Mouse (Mus musculus) gastrocnemius, postnatal 36 days (tissue): ENCODE measurements around the gene Wnt7a. TPM values are rescaled to one million over a fixed set of nuclear protein-coding genes. Genes with fewer than 3 reads are reported as not detected.

Experiments
- DNase-seq, 2 experiments: peaks; one replicate each; pipeline ENCODE4 v3.0.0; 2022
- intact Hi-C: fragments of 180-260 bp; cut with DNase I; formaldehyde crosslinking; loops from one replicate; pipeline ENCODE4 v1.15.1; 2025
- long read RNA-seq, 2 experiments: library from polyadenylated mRNA; stranded (forward); transcript quantifications; one replicate each; pipeline ENCODE4 v2.0.0; 2021
- total RNA-seq, 2 experiments: library from RNA; stranded (reverse); gene quantifications; 2 replicates each; pipeline ENCODE4 v1.2.3; 2021

The Wnt7a gene
- not detected for total RNA-seq
- long read RNA-seq, experiment 1: 0 reads
- long read RNA-seq, experiment 2: 0 reads

DNA sequence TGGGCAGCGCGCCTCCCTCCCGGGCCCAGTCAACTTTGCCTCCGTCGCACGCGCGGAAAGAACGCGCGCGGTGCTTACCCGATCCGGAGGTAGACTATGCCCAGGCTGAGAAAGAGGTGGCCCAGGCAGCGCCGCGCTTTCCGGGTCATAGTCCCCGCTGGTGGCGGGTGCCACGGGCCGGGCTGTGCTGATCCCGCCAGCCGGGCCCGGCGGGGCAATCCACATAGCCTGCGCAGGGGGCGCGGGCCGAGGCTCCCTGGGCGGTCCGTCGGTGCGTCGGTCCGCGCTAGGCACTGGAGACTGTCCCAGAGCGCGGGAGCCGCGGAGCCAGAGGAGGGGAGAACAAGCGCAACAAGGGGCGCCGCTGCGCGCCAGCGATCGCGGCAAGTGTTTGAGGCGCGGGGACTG, at the start of gene Wnt7a:
Wnt7a (minus strand) TSS at position 403 of the 408 bp plus-strand sequence.
- intact Hi-C loops: loop anchor here (5.0 kb wide), 1 partner anchor 239 kb away; no protein-coding TSS in a partner anchor
- DNase-seq: no peak

DNA sequence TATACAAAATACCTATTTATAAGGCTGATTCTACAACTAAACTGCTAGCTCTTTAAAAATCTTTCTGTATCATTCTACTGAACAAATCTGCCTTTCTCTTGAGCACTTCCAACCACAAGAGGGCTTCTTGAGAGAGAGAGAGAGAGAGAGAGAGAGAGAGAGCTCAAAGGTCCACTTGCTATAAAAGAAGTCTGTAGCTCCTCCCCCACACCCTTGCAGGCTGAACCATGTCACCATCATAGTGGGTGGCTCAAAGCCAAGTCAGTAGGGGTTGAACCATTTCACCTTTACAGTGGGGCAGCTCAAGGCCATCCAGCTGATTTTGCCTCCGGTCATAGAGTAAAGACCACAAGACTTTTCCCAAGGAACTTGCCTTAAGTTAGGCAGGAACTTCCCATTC, 48.3 kb upstream of the Wnt7a start:
- no peak for DNase-seq
- intact Hi-C loops: no loop called here

DNA sequence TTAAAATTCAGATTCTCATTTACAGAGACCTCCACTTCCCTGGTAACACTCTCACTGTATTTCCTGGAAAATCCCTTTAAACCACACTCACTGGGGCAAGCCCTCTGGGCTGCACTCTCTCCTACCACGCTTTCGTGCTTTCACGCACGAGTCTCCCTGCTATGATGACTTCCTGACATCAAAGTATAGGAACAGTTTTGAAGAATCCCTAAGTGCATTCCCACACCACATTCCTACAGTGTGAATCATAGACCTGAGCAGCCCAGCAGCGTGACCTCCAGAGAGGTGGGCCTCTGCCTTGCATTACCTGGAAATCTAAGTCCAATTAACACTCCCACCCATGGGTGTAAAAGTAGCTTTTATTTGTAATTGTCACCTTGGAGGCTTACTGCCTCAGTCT, 43.4 kb upstream of the Wnt7a start:
- intact Hi-C loops: no loop called here

DNA sequence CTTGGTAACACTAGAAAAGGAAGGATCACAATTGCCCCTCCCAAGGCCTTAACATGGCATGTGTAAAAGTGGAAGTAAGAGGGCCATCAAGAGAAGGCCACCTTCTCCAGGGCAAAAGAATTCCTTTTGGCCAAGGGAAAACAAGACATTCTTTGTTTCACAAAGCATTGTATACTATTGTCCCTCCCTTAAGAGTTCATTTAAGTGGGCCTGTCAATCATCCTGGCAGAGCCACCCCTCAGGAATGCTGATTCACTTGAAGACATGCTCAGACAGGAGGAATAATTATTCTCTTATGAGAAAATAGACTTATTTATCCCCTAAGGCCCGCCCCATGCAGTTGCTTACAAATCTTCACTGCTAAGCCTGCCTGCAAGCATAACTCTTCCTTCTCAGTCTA, 40.9 kb upstream of the Wnt7a start:
- DNase-seq: no peak
- intact Hi-C loops: no loop called here

More for the DNA sequence above, 43.4 kb upstream of the Wnt7a start:
- DNase-seq: no peak

DNA sequence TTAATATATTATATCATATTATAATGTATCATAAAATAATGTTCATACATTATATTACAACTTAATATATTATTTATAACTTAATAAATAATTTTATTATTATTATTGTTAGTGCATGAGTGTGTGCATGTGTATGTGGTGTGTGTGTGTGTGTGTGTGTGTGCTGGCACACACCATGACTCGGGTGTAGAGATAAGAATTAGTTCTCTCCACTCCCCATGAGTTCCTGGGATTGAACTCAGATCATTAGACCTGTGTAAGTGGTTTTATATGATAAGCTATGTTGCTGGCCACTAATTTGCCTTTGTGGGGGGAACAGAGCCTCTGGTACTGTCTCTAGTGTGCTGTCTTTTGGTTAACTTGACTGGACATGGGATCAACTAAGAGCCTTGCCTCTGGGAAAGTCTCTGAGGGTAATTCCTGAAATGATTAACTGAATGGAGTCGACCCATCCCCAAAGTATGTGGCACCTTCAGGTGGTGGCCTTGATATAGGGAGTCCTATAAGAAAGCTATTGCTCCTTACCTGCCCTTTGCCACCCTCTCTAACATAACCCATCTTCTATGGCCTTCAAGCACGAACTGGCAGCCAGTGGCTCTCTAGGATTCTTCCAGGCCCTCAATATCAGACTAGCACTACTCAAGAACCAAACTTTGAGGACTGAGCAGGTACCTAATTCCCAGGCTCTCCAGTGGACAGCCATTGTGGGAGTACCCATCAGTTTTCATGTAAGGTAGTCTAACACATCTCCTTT, 38.5 kb upstream of the Wnt7a start:
- intact Hi-C loops: no loop called here
- no peak for DNase-seq

DNA sequence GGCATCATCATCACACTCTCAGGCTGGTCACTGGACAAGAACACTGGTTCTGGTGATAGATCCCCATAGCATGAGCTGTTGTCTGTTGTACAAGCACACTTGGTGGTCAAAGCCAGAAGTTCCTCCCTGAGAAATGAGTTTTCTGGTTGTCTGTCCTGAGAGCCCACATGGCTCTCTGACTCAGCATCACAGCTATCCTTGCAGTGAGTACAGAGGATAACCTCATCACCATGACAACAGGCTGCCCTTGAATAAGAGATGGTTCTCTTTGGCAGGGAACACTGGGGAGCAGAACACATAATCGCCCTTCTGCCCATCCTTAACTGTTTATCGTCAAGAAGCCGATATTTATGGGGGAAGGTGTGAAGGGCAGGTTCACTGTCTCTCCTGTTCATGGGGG, 34.2 kb upstream of the Wnt7a start:
- no peak for DNase-seq
- intact Hi-C loops: no loop called here

DNA sequence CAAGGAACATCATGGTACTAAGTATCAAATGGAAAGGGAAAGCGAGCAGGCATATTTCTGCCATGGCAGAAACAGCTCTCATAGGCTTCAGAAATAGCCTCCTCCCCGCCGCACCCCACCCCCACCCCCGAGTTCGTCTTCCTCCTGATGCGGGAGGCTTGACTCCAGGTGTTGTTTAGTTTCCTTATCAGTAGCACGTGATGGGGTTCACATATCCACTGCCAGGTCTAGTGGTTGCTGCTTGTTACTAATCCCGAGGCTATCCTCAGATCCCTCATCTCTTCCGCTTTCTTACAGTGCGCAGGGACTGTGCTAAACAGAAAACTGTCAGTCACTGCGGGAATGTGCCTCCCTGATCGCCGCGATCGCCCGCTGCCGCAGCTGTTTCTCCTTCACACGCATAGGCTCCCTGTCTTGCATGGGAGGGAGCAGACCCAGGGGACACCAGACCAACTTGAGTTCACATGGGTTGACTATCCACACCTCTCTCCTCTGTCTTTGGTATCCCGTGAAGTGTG, 30.0 kb upstream of the Wnt7a start:
- no peak for DNase-seq
- intact Hi-C loops: no loop called here

DNA sequence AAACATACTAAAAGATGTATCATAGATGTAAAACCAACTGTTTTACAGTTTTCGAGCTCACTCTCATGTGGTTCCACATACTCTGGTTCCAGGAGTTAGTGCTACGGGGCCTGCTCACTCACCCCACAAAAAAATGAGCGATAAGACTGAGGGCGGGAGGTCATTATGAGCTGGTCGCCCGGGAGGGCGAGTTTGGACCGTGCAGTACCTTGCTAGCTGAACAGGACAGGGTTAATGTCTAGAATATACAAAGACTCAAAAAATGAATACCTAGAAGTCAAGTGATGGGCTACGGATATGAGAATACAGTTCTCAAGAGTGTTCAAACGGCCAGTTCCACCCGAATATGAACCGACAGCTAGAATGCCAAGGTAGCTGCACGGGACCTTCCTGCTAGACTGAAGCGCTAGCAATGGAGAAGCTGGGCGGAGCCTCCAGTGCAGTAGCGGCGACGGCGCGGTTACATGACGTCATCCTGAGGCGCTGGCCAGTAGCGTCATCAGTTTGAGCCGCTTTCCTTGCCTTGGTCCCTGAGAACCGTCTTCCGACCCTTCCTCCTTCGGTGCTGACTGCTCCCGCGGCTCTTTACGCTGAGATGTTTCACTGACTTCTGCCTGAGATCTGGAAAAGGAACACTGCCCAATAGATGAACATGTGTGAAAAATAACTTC, 29.4 kb upstream of the Wnt7a start:
- intact Hi-C loops: no loop called here
- peak; percentile 88 to 95 for DNase-seq

DNA sequence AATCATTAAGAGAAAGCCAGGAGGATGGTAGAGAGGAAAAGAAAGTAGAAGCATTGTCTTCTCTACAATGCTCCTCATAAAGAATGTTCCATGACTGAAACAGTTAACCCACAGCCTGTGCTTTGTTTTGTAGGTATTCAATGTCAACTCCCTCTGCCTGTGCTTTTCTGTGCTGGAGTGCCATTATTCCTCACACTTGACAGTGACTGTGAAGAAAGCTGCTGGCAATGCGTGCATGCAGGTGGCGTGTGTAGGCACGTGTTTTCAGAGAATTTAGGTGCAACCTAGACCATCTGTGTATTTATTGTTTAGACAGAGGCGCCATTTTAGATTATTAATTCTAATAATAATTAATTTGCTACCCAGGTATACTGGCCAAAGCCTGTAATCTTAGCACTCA, 13.0 kb upstream of the Wnt7a start:
- intact Hi-C loops: no loop called here
- no peak for DNase-seq

DNA sequence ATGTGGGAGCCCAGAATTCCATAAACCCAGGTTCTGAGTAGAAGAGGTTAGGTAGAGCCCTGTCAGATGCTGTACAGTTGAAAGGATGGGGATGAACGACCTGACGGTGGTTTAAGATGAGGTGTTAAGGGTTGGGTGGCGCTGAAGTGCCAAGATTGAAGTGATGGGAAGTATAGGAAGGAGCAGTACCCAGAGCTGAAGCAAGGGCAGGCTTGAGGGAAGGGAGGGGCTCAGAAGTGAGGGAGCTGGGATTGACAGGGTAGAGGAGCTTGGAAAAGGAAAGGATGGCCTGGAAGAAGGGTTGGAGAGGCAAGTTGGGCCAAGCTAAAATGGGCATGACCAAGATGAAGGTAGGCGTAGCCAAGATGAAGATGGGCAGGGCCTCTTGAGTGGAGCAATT, 10.5 kb upstream of the Wnt7a start:
- no peak for DNase-seq

DNA sequence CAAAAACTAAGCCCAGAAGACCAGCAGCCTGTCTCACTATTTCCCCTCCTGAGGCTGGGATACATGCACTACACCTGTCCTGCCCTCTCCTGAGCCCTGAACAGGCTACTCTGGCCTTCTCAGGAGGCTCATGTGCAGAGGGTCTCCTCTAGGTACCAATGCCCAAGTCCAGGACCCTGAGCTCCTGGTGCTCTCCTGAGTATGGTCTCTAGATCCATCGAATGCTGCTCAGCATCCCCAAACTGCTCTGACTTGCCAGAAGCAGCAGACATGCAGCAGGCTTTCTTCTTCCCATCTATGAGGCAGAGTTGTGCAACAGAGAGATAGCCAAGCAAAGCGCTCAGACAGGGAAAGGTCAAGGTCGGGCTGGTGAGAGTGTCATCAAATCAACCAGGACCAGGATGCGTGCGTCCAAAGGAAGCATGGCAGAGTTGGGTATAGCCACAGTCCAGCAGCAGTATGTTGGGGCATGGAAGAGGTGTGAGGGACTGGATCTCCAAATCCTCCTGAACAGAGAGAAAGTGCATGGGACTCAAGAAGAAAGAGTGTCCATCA, 6.2 kb upstream of the Wnt7a start:
- DNase-seq: no peak
- intact Hi-C loops: loop anchor here (5.0 kb wide), 1 partner anchor 90 kb away; no protein-coding TSS in a partner anchor

More for the DNA sequence above, 10.5 kb upstream of the Wnt7a start:
- intact Hi-C loops: no loop called here

DNA sequence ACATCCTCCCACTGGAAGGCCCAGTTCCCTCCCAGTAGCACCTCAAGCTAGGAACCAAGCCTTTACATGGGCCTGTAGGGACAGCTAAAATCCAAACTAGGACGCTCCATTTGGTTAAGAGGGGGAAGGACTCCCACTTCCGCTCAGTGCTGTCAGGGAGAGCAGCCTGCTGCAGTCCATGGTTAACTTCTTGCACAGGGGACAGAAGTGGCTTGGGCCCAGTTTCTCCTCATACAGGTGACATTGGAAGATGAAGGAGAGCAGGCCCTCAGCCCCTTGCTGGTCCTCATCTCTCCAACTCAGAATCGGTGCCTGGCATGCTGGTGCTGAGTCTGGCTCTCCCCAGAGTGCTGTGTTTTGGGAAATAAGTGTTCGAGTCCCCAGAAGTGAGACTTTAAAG, 5.0 kb upstream of the Wnt7a start:
- intact Hi-C loops: loop anchor here (5.0 kb wide), 1 partner anchor 91 kb away; no protein-coding TSS in a partner anchor
- DNase-seq: no peak

DNA sequence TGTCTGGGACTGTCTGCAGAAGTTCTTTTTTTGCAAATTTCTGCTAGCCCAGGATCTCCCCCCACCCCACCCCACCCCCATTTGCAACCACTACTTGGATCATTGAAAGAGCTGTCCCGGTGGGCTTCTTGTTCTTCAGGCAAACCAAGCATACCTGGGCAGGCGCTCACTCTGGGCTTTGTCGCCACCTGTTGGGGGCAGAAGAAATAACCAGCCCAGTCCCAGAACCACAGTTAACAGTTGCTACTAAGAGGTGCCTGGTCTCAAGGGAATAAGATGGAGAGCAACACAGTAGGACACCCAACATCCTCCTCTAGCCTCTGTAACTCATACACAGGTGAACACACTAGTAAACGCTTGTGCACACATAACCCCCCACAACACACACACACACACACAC, 3.7 kb upstream of the Wnt7a start:
- DNase-seq: no peak
- intact Hi-C loops: loop anchor here (5.0 kb wide), 2 partner anchors 92 to 243 kb away; no protein-coding TSS in a partner anchor

DNA sequence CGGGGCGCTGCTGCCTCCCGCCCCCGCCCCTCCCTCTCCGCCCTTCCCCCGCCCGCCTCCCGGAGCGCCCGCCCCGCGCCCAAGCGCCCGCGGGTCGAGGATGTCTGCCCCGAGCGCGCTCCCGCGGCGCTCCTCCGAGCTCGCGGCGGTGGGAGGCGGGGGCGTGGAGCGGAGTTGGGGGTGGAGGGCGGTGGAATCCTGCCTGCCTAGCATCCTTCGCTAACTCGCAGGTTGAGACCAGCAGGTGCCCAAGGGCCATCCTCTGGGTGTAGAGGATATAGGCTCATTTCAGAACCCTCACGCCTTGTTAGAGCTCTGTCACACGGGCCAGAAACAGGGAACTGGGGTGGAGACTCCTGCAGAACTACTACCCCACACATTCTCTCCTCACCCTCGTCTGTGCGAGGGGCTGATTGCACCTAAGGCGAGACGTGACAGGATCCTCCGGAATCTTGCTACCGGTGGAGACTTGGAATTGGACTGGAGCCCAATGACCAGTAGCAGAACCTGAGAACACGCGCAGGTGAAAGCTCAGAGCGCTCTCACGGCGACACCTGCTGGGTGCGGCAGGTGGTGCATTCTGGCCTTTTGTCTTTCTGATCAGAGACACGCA, 312 bp upstream of the Wnt7a start:
- DNase-seq: peak in 1 of 2 experiments; percentile 32
- intact Hi-C loops: loop anchor here (5.0 kb wide), 1 partner anchor 239 kb away; no protein-coding TSS in a partner anchor

DNA sequence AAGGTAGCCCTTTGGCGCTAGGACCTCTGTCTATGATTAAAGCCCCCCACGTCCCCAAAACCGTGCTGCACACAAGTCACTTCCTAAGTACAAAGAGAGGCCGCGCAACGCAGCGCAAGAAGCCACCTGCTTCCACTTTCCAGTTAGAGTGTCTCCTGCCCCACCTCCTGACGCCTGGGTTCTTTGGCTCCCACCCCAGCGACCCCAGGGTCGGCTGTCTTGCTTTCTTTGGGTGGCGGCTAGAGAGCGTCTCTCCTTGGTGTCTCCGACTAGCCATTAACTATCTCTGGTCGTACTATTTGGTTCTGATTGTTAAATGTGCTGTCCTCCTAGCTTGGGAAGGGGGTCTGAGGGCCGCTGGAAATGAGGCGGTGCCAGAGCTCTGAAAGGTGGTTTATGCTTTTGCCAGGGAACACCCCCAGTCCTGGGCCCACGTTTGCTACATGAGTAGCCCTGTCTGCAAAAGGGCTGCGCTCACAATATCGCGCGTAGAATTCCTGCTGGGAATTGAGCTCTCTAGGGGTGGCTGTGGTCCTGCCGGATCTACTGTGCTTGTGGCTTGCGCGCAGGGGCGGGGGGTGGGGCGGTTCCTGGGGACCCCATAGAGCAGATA, 889 bp downstream of the Wnt7a start:
- intact Hi-C loops: loop anchor here (5.0 kb wide), 1 partner anchor 238 kb away; no protein-coding TSS in a partner anchor
- DNase-seq: no peak

DNA sequence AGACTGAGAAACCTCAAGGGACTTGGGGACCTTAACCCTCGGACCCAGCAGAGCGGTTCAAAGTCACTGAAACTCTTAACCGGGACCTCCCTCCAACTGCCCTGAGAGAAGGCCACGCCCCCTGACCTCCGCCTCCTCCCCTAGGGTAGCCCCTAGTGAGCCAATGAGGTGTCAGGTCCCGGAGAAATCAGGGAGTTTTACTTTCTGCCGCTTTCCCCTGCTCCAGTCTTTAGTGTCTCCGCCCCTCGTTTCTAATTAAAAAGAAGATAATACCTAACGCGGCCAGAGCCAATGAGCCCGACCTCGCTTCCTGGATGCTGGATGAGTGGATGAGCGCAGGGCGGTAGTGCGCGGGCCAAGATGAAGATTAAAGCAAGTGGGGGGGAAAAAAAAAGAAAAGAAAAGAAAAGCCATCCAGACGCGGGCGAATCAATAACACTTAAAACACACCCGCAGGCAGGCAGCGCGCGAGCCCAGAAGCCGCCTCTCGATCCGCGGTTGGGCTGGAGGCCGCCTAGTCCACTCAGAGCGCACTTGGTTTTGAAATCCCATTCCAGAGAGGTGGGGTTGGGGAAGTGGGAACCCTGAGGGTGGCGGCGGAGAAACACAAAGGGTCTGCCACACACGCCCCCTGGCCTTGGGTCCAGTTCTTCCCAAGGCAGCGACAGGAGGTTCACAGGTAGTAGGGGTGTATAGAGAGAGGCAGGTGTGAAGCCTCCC, 1.6 kb downstream of the Wnt7a start:
- DNase-seq: no peak
- intact Hi-C loops: loop anchor here (5.0 kb wide), 1 partner anchor 237 kb away; no protein-coding TSS in a partner anchor

DNA sequence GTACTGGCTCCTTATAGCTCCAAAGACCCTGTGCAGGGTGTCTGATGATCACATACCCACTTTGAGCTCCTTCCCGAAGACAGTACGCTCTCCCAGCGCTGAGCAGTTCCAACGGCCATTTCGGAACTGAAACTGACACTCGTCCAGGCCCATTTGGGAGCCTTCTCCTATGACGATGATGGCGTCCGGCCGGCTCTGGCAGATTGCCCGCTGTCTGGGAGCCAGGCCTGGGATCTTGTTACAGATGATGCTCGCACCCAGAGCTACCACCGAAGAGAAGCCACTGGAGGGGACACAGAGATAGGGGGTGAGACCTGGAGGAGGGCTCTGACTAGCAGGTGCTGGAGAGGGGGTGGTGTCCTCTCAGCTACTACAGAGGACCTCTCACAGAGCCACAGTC, 2.5 kb downstream of the Wnt7a start:
- peak in 1 of 2 experiments; percentile 26 for DNase-seq
- intact Hi-C loops: no loop called here

DNA sequence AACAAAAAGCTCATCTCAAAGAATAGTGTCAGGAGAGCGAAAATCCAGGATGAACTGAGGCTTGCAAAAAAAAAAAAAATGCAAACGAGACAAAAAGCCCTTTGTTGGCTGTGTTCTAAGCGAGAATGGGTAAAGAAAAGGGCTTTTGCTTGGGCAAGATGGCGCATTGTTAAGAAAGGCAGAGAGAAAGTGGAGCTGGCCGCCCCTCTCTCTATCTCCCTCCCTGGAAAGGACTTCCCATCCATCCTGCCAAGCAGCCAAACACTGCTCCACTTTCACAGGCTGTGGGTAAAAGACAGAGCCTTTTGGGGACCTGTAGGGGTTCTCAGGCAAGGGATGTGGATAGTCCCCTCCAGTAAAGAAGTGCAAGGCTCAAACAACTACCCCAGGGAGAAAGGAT, 9.6 kb downstream of the Wnt7a start:
- no peak for DNase-seq
- intact Hi-C loops: no loop called here

DNA sequence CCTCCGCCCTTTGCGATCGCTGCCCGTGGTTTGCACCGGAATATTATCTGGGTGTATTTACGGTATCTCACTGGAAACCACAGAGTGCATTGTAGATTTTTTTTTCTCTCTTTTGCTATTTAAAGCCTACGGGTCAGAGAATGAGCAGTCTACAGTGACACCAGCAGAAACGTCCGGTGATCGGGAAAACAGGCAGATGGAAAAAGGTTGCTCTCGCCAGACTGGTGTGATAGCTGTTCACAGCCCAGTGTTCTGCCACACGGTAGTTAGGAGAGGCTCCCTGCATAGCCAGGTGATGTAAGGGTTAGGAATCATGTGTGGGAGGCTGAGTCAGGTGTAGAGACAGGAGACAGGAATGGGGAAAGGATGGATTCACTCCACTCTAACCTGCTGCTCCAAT, 10.6 kb downstream of the Wnt7a start:
- no peak for DNase-seq
- intact Hi-C loops: no loop called here
